Mouse (Mus musculus) liver, embryonic 14.5 days (tissue): ENCODE results near the gene Sf3a1. TPM values are rescaled to one million over a fixed set of nuclear protein-coding genes. Genes with fewer than 3 reads are reported as not detected.

ENCODE experiments used
- ATAC-seq: fragments of 200-750 bp; cut with Nextera tagmentation; 2 replicates; pipeline ENCODE4 v1.8.0; 2017; ENCODE audit warnings: moderate number of reproducible peaks, mild to moderate bottlenecking, moderate library complexity; ENCODE audit not compliant: insufficient read depth
- DNase-seq, 3 experiments: peaks; one replicate each; pipeline ENCODE4 v3.0.0-alpha.2; 2012 to 2013; ENCODE audit warnings: low read depth in 3 of 3, low spot score in 3 of 3
- H3K27ac ChIP-seq: fragments of 300-500 bp; sonication (generic); 2 replicates; pipeline ENCODE4 v1.5.1; 2014; ENCODE audit warnings: moderate library complexity, mild to moderate bottlenecking, control low read depth, inconsistent platforms
- H3K27me3 ChIP-seq: fragments of 300-500 bp; sonication (generic); 2 replicates; pipeline ENCODE4 v1.6.1; 2014; ENCODE audit warnings: mild to moderate bottlenecking, low read length, moderate library complexity; ENCODE audit not compliant: control insufficient read depth, insufficient read depth
- H3K36me3 ChIP-seq: fragments of 300-500 bp; sonication (generic); replicated peaks from 2 replicates; pipeline ENCODE4 v1.6.1; 2014; ENCODE audit warnings: low read depth; ENCODE audit not compliant: control insufficient read depth, insufficient read depth
- H3K4me1 ChIP-seq, 2 experiments: fragments of 200-500 bp in 1 of 2; fragments of 300-500 bp in 1 of 2; sonication (generic) in 1 of 2; replicated peaks; 2 replicates each; pipeline ENCODE4 v1.6.1; 2012 to 2014; ENCODE audit warnings: antibody characterized with exemption in 1 of 2, inconsistent platforms in 1 of 2, low read length in 1 of 2; ENCODE audit not compliant: control insufficient read depth in 2 of 2, insufficient read depth in 2 of 2
- H3K4me2 ChIP-seq: fragments of 300-500 bp; sonication (generic); 2 replicates; pipeline ENCODE4 v1.6.1; 2014; ENCODE audit warnings: low read depth, mild to moderate bottlenecking, control low read depth, moderate library complexity
- H3K4me3 ChIP-seq, 2 experiments: fragments of 200-500 bp in 1 of 2; fragments of 300-500 bp in 1 of 2; sonication (generic) in 1 of 2; 2 replicates each; pipeline ENCODE4 v1.5.1; 2012 to 2014; ENCODE audit warnings: low read depth in 2 of 2, low read length in 2 of 2, mild to moderate bottlenecking in 2 of 2, control low read depth in 1 of 2, inconsistent platforms in 1 of 2, moderate library complexity in 1 of 2; ENCODE audit not compliant: insufficient read depth in 1 of 2
- H3K9ac ChIP-seq: fragments of 300-500 bp; sonication (generic); replicated peaks from 2 replicates; pipeline ENCODE4 v1.6.1; 2014; ENCODE audit warnings: mild to moderate bottlenecking, control low read depth, moderate library complexity
- H3K9me3 ChIP-seq: fragments of 300-500 bp; sonication (generic); 2 replicates; pipeline ENCODE4 v1.6.1; 2016; ENCODE audit warnings: low read length, mixed read lengths; ENCODE audit not compliant: control insufficient read depth
- CTCF ChIP-seq: IDR thresholded peaks from 2 replicates; pipeline ENCODE4 v1.5.1; 2016; ENCODE audit warnings: antibody characterized with exemption, low read depth, control low read depth
- EP300 ChIP-seq: IDR thresholded peaks from 2 replicates; pipeline ENCODE4 v1.6.1; 2016; ENCODE audit warnings: antibody characterized with exemption, low read depth
- WGBS: fragments of 180-500 bp; shearing (Covaris S2); extraction: QIAGEN DNeasy Blood & Tissue Kit; methylation state at CpG from one replicate; pipeline ENCODE4 v1.1.7; 2014; ENCODE audit not compliant: insufficient replicate concordance; 5-methylcytosine and 5-hydroxymethylcytosine counted together
- polyA plus RNA-seq, 2 experiments: library from polyadenylated mRNA; depleted of rRNA in 1 of 2; stranded (reverse) in 1 of 2; unstranded in 1 of 2; fragments of >200 nt; fragmentation: Nextera tagmentation in 1 of 2; extraction: Ambion mirVana in 1 of 2; gene quantifications; 2 replicates each; pipeline versions ENCODE4 v1.2.1 to v1.2.3; 2012 to 2014

Gene Sf3a1
- polyA plus RNA-seq, 2 experiments: 18.6 to 23.5 TPM

- Histone ChIP-seq H3K27me3 (no peaks in the 10 kb centered on the region), H3K9me3 (no peaks in the 10 kb centered on the region), H3K4me1 (no peaks in the 10 kb centered on the region), H3K9ac (no peak overlapping the region), H3K4me2 (no peak overlapping the region), H3K36me3 (no peaks in the 10 kb centered on the region), H3K4me3 (no peak overlapping the region), H3K27ac (no peak overlapping the region)
- no peak for DNase-seq
- no peak for ATAC-seq
- no peak for TF ChIP-seq EP300
- no peak for TF ChIP-seq CTCF
- 78% methylated on average over 10 of the region's 10 CpGs for WGBS
Observed at GRCm38 (mm10) chr11:4147098-4147497, 13.1 kb upstream of the Sf3a1 start.

DNA sequence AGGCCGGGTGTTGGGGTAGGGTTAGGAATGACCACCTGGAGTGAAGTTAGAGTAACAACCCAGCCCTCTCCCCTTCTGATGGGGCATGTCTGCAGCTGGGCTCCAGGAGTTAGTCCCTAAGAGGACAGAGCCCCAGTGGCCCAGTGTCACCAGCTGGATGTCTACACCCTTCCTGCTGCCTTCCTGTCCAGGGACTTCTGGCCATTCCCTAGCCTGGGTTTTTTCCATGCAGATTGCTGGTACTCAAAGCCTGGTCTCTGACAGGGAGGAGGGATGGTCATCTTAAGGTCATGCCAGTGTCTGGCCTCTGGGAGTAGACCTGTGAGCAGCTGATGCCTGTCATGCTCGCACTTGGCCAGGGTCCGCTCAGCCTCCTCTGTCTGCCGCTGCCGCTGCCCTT, 12.0 kb upstream of the Sf3a1 start:
- Histone ChIP-seq H3K9me3 (no peaks in the 10 kb centered on the region), H3K27ac (no peak overlapping the region), H3K9ac (no peak overlapping the region), H3K4me1 (no peaks in the 10 kb centered on the region), H3K4me3 (no peak overlapping the region), H3K27me3 (no peaks in the 10 kb centered on the region), H3K4me2 (no peak overlapping the region), H3K36me3 (no peaks in the 10 kb centered on the region)
- TF ChIP-seq CTCF (no peak), EP300 (no peak)
- DNase-seq (no peak), ATAC-seq (no peak)
- 71% methylated on average over 5 of the region's 5 CpGs for WGBS

DNA sequence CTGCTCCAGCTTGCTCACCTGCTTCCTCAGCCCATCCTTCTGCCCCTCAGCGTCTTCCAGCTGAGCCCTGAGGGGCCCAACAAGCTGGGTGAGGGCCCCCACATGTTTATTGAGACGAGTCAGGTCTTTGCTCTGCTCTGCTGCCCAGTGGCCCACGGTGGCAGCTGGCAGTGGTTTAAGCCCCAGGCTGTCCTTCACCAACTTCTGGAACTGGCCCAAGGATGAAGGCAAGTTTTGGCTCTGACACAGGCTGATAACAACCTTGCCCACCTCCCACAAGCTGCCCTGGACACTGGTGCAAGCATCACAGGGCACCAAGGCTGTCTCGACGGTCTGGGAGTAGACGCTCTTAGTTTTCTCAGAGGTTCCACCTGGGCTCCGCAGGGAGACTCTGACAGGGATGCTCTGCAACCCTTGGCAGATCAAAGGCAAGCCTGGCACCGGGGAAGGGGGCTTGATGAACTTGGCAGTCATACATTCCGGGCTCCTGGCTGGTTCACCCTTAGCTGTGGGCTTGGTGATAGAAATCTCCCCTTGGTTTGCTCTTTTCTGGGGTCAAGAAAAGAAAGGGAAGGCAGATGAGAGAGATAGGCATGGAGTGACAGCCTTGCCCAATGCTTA, 11.5 kb upstream of the Sf3a1 start:
- no peak for ATAC-seq
- no peaks in the 10 kb centered on the region for H3K9me3 ChIP-seq
- no peak overlapping the region for H3K4me3 ChIP-seq
- no peak overlapping the region for H3K4me2 ChIP-seq
- WGBS: 69% methylated on average over 9 of the region's 9 CpGs
- no peak for DNase-seq
- H3K36me3 ChIP-seq: no peaks in the 10 kb centered on the region
- H3K27me3 ChIP-seq: no peaks in the 10 kb centered on the region
- TF ChIP-seq EP300 (no peak), CTCF (no peak)
- no peaks in the 10 kb centered on the region for H3K4me1 ChIP-seq
- no peak overlapping the region for H3K9ac ChIP-seq
- no peak overlapping the region for H3K27ac ChIP-seq

GRCm38 (mm10) chr11:4149886-4150285, 10.3 kb upstream of the Sf3a1 start:
- Histone ChIP-seq H3K4me1 (no peaks in the 10 kb centered on the region), H3K9ac (no peak overlapping the region), H3K4me3 (no peak overlapping the region), H3K27me3 (no peaks in the 10 kb centered on the region), H3K27ac (no peak overlapping the region), H3K4me2 (no peak overlapping the region), H3K9me3 (no peaks in the 10 kb centered on the region), H3K36me3 (no peaks in the 10 kb centered on the region)
- no peak for ATAC-seq
- no peak for TF ChIP-seq CTCF
- TF ChIP-seq EP300: no peak
- 73% methylated on average over 6 of the region's 6 CpGs for WGBS
- no peak for DNase-seq

- no peak overlapping the region for H3K27ac ChIP-seq
- TF ChIP-seq EP300 (no peak), CTCF (no peak)
- H3K27me3 ChIP-seq: no peaks in the 10 kb centered on the region
- H3K4me2 ChIP-seq: no peak overlapping the region
- ATAC-seq (no peak), DNase-seq (no peak)
- WGBS: 62% methylated on average over 7 of the region's 7 CpGs
- no peaks in the 10 kb centered on the region for H3K9me3 ChIP-seq
- H3K4me1 ChIP-seq: no peaks in the 10 kb centered on the region; a peak in 1 of 4 replicates
- H3K4me3 ChIP-seq: no peak overlapping the region
- H3K36me3 ChIP-seq: no peaks in the 10 kb centered on the region
- H3K9ac ChIP-seq: no peak overlapping the region
Observed at GRCm38 (mm10) chr11:4153694-4154093, 6.5 kb upstream of the Sf3a1 start.
